Mouse (Mus musculus) G1E (cell line): ENCODE results near the gene Tas2r143. TPM values are rescaled to one million over a fixed set of nuclear protein-coding genes. Genes with fewer than 3 reads are reported as not detected.

Experiments used
- ATAC-seq: 2 replicates; pipeline ENCODE4 v1.8.0; 2016; ENCODE audit warnings: mild to moderate bottlenecking; ENCODE audit not compliant: insufficient number of reproducible peaks, poor library complexity, low FRiP score, severe bottlenecking; ENCODE audit errors: extremely low read depth
- DNase-seq: peaks from one replicate; pipeline ENCODE4 v3.0.0; 2012; ENCODE audit warnings: low spot score
- H3K27me3 ChIP-seq: 2 replicates; pipeline ENCODE4 v1.6.1; 2012; ENCODE audit warnings: mild to moderate bottlenecking, low read length, inconsistent platforms; ENCODE audit not compliant: insufficient read depth
- H3K36me3 ChIP-seq: replicated peaks from 2 replicates; pipeline ENCODE3; 2012; ENCODE audit warnings: mild to moderate bottlenecking, inconsistent platforms
- H3K4me1 ChIP-seq: 2 replicates; pipeline ENCODE4 v1.6.1; 2012; ENCODE audit warnings: low read depth, low read length, inconsistent platforms, mixed read lengths; ENCODE audit not compliant: insufficient read depth
- H3K4me3 ChIP-seq: 2 replicates; pipeline ENCODE4 v1.5.1; 2012; ENCODE audit warnings: low read depth, mild to moderate bottlenecking, inconsistent platforms, low read length, moderate library complexity, mixed read lengths
- H3K9me3 ChIP-seq: replicated peaks from 2 replicates; pipeline ENCODE4 v1.6.1; 2012; ENCODE audit warnings: inconsistent platforms
- CTCF ChIP-seq: IDR thresholded peaks from 2 replicates; pipeline ENCODE4 v1.5.1; 2012; ENCODE audit warnings: low read depth, low read length, inconsistent platforms, mixed read lengths
- GATA1 ChIP-seq: IDR thresholded peaks from 2 replicates; pipeline ENCODE4 v1.6.1; 2012; ENCODE audit warnings: borderline replicate concordance, low read length, inconsistent platforms, mixed read lengths
- GATA2 ChIP-seq: IDR thresholded peaks from 2 replicates; pipeline ENCODE4 v1.6.1; 2012; ENCODE audit warnings: low read depth, low read length, inconsistent platforms, borderline replicate concordance
- POLR2AphosphoS5 ChIP-seq: IDR thresholded peaks from 2 replicates; pipeline ENCODE4 v1.6.1; 2012; ENCODE audit warnings: low read depth, low read length, inconsistent platforms; ENCODE audit not compliant: insufficient replicate concordance
- TAL1 ChIP-seq: conservative IDR thresholded peaks from 2 replicates; pipeline ENCODE4 v1.6.1; 2012; ENCODE audit warnings: low read depth, low read length, inconsistent platforms, mixed read lengths
- polyA plus RNA-seq: library from polyadenylated mRNA; stranded (reverse); fragments of >175 nt; gene quantifications from 2 replicates; pipeline ENCODE4 v1.2.3, GENCODE M21; 2012
- total RNA-seq, 2 experiments: library from RNA; stranded (forward) in 1 of 2; stranded (reverse) in 1 of 2; fragments of 200-1000 nt in 1 of 2; fragments of >200 nt in 1 of 2; fragmentation: Nextera tagmentation in 1 of 2; gene quantifications; 2 replicates each; pipeline ENCODE4 v1.2.3; 2014 to 2017

The Tas2r143 gene
- total and polyA plus RNA-seq, 3 experiments, result 0.22 TPM; not detected in 2

- no peak for ATAC-seq
- DNase-seq, result no peak
- peaks cover 38% of the 10 kb centered on the region for H3K27me3 ChIP-seq
- no peaks in the 10 kb centered on the region for H3K36me3 ChIP-seq
- TF ChIP-seq GATA1 (no peak), TAL1 (no peak), GATA2 (no peak), POLR2AphosphoS5 (no peak), CTCF (no peak)
- peaks cover 4% of the 10 kb centered on the region; the same call in 1 of the 2 replicates for H3K4me1 ChIP-seq
- peak within 1 kb of the TSS; percentile 45; the same call in 1 of the 2 replicates for H3K4me3 ChIP-seq
- no peaks in the 10 kb centered on the region for H3K9me3 ChIP-seq
These were observed 27.1 kb upstream of the Tas2r143 start, which contains the start of gene Epha1 for GRCm38 (mm10) chr6:42372816-42373547. TSS of gene Epha1 (minus strand) at chr6:42373268.

GRCm38 (mm10) chr6:42373669-42374430 lies 26.2 kb upstream of the Tas2r143 start:
- H3K4me1 ChIP-seq, result peaks cover 4% of the 10 kb centered on the region; the same call in 1 of the 2 replicates
- no peaks in the 10 kb centered on the region for H3K9me3 ChIP-seq
- ATAC-seq (no peak), DNase-seq (no peak)
- peaks cover 41% of the 10 kb centered on the region for H3K27me3 ChIP-seq
- H3K36me3 ChIP-seq, result no peaks in the 10 kb centered on the region
- H3K4me3 ChIP-seq, result no peak overlapping the region
- TF ChIP-seq GATA2, result no peak

- H3K9me3 ChIP-seq, result no peaks in the 10 kb centered on the region
- no peak for TF ChIP-seq GATA1
- no peak for TF ChIP-seq TAL1
- no peak for TF ChIP-seq GATA2
- no peak for TF ChIP-seq POLR2AphosphoS5
- TF ChIP-seq CTCF, result no peak
- H3K36me3 ChIP-seq, result no peaks in the 10 kb centered on the region
- H3K27me3 ChIP-seq, result peaks cover 49% of the 10 kb centered on the region
- H3K4me3 ChIP-seq, result no peak overlapping the region
- no peak for DNase-seq
- ATAC-seq, result no peak
- H3K4me1 ChIP-seq, result peaks cover 4% of the 10 kb centered on the region; the same call in 1 of the 2 replicates
These were observed 25.3 kb upstream of the Tas2r143 start for GRCm38 (mm10) chr6:42374701-42375100.

GRCm38 (mm10) chr6:42375131-42375530 lies 24.9 kb upstream of the Tas2r143 start:
- TF ChIP-seq GATA1 (no peak), POLR2AphosphoS5 (no peak), TAL1 (no peak), CTCF (no peak), GATA2 (no peak)
- H3K4me1 ChIP-seq, result peaks cover 4% of the 10 kb centered on the region; the same call in 1 of the 2 replicates
- no peaks in the 10 kb centered on the region for H3K9me3 ChIP-seq
- DNase-seq (no peak), ATAC-seq (no peak)
- H3K27me3 ChIP-seq, result peaks cover 49% of the 10 kb centered on the region
- H3K4me3 ChIP-seq, result no peak overlapping the region
- no peaks in the 10 kb centered on the region for H3K36me3 ChIP-seq

GRCm38 (mm10) chr6:42376016-42376415 lies 24.0 kb upstream of the Tas2r143 start:
- Histone ChIP-seq H3K27me3 (peaks cover 46% of the 10 kb centered on the region), H3K4me3 (no peak overlapping the region), H3K9me3 (no peaks in the 10 kb centered on the region), H3K4me1 (peaks cover 4% of the 10 kb centered on the region; the same call in 1 of the 2 replicates), H3K36me3 (no peaks in the 10 kb centered on the region)
- TF ChIP-seq CTCF (no peak), POLR2AphosphoS5 (no peak), GATA1 (no peak), TAL1 (no peak), GATA2 (no peak)
- DNase-seq (no peak), ATAC-seq (no peak)

GRCm38 (mm10) chr6:42376504-42377019 lies 23.5 kb upstream of the Tas2r143 start:
- Histone ChIP-seq H3K9me3 (no peaks in the 10 kb centered on the region), H3K4me1 (peaks cover 4% of the 10 kb centered on the region; the same call in 1 of the 2 replicates), H3K4me3 (no peak overlapping the region), H3K36me3 (no peaks in the 10 kb centered on the region), H3K27me3 (peaks cover 42% of the 10 kb centered on the region)
- DNase-seq, result no peak
- no peak for ATAC-seq
- TF ChIP-seq GATA2 (no peak), TAL1 (no peak), POLR2AphosphoS5 (no peak), GATA1 (no peak), CTCF (no peak)
